Mouse (Mus musculus) fibroblast of lung, adult 2 months (primary cell): Measurements from ENCODE around the gene Syn3.
"Not testable (repeated sequence)": the region's sequence is repeated elsewhere in the genome, so short reads cannot be mapped to it uniquely, and the experiment has no call there.

Source experiments
- DNase-seq: peaks from one replicate; pipeline ENCODE4 v3.0.0-alpha.2; 2011; ENCODE audit warnings: low read depth

Gene Syn3

GRCm38 (mm10) chr10:86468612-86469546 is 29.8 kb downstream of the Syn3 start:
- DNase-seq = no peak

DNA sequence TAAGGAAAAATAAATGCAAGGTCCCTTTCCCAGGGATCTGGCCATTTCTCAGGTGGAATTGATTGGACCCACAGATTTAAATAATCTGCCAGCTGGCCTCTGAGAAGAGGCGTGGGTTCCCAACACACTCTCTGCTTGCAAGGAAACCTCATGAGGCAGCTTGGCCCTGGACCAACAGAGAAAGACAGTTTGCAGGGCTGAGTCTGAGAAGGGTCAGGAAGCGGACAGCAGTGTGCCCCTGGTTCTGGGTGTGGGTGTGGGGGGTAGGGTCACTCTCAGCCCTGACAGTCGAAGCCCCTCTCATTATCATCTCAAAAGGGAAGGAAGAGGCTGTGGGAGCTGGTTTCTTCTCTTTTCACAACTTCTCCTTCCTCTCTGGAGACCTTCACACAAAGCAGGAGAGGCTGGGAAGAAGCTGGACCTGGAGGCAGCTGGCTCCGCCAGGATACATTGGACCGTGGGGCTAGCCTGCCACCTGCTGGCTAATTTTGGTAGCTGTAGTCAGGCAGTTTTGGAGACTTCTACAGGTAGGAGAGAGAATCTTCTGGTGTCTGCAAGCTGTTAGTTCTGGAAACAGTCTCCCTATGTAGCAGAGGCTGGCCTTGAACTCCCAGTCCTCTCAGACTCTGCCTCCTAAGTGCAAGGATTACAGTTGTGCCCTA is 35.0 kb downstream of the Syn3 start:
- DNase-seq = peak; percentile 72

DNA sequence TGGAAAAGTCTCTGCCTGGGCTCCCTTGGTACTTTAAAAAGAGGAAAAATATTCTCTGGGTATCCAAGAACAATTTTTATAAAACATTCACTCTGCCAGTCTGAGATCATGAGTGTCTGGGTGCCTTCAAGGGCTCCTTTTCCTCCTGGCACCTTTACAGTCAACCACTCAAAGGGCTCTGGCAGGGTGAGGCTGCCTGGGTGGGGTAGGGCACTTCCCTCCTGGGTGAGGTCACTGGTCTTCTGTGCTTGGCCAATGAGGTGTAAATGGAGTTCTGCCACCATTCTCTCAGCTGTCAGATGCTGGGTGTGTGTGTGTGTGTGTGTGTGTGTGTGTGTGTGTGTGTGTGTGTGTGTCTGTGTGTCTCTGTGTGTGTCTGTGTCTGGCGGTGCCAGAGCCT is 39.1 kb downstream of the Syn3 start:
- DNase-seq = no peak

- no peak for DNase-seq
Measured at GRCm38 (mm10) chr10:86457665-86458209, 41.0 kb downstream of the Syn3 start.

DNA sequence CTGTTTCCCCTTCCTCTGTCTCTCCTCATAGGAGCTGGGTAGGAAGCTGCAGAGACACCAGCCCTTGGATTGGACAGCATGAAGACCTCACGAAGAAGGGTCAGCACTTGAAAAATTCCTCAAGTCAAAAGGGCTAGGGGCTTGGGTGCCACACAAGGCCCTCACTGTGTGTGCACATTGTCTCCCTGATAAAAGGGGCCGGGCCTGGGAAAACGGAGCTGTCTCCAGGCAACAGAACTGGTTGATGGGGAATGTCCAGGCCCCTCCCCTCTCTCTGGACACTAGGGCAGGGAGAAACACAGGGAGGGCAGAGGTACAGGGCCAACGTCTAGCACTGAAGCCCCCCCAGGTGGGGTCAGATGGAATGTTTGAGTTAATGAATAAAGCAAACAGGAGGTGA is 41.5 kb downstream of the Syn3 start:
- no peak for DNase-seq

- DNase-seq = no peak
Measured at GRCm38 (mm10) chr10:86455296-86456055, 43.2 kb downstream of the Syn3 start.

GRCm38 (mm10) chr10:86452326-86452995 is 46.2 kb downstream of the Syn3 start:
- DNase-seq = no peak

GRCm38 (mm10) chr10:86451294-86451693 is 47.4 kb downstream of the Syn3 start:
- no peak for DNase-seq

- no peak for DNase-seq
Measured at GRCm38 (mm10) chr10:86446649-86447048, 52.0 kb downstream of the Syn3 start.

DNA sequence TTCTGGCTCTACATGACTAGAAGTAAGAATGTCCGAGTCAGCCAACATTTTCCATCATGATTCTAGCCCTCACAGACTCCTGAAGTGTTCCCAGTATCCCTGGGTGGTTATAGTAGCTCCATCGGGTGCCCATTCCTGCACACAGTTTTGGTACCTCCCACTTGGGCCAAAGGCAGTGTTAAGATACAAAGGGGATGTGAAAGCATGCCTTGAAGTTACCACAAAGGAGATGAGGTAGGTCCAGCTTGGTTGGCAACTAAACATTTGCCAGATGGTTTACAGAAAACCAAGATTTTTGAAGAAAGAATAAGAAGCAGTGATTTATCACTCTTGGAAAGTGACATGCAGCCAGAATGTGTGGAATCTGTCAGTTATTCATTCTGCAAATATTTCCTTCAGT is 53.5 kb downstream of the Syn3 start:
- peak; percentile 74 for DNase-seq

DNA sequence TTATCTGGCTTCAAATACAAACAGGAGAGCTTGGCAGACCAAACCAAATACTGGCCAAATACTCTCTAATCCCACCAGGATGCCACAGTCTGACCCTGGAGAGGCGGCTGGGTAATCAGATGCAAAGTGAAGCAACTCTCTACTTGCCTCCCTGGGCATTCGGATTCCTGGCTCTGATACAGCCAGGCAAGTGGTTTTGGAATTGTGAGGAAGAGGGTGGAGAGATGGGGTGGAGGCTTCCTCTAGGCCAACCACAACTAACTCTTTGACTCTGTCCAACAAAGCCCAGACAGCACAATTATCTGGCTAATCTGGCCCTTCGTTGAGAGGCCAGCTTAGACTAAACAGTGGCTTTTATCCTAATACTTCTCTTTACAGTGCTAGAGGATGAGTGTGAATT is 54.0 kb downstream of the Syn3 start:
- DNase-seq = peak; percentile 84

- no peak for DNase-seq
Measured at GRCm38 (mm10) chr10:86441765-86442164, 56.9 kb downstream of the Syn3 start.

DNA sequence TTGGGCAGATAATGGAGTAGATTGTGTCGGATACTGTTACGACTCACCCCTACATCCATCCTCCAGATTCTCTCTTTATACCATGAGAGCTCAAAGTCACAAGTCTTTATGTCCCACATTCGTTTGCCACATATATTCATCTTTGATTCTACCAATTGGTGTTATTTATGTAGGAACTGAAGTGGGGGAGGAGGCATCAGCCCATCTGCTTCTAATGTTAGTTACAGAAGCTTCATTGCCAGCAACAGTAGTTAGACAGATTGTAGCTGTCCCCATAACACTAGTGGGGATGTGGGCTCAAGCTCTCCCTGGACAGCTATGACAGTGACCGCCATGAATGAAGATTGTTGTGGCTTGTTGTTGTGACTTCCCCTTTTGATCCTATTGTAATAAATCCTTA is 59.1 kb downstream of the Syn3 start:
- DNase-seq = no peak

DNA sequence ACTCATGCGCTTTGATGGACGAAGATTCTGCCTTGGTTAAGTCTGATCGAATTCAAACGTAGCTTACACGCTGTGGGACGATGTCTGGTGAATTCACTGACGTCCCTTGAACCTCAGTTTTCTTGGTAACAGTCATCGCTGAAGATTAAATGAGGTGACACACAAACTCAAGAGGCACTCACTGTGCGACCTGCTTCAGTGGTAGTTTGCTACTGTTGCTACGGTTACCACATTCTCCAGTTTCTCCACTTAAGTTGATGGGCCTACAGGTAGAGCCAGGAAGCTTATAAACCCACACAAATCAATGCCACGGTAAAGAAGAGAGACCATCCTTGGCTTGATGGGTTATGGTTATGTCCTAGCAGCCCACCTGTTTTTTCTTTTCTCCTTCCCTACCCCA is 61.4 kb downstream of the Syn3 start:
- DNase-seq = no peak

- DNase-seq = not testable (repeated sequence)
Measured at GRCm38 (mm10) chr10:86435006-86435405, 63.7 kb downstream of the Syn3 start.

GRCm38 (mm10) chr10:86429651-86430050 is 69.0 kb downstream of the Syn3 start:
- no peak for DNase-seq

DNA sequence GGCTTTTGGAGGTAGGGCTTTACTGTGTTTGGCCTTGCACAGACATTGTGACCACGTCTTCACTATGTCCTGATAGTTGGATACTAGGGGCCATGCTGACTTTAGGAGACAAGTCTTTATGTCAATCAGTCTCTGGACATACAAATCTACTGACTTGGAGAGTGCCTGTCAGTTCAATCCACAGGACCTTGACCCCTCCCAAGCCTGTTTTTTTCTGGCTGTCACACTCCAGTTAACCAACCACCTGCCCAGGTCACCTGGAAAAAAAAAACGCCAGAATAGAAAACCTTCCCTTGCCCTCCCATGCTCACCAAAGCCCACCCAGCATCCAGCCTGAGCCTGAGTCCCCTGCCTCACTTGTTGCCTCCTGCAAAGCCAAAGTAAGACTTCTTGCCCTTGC is 70.7 kb downstream of the Syn3 start:
- no peak for DNase-seq

DNA sequence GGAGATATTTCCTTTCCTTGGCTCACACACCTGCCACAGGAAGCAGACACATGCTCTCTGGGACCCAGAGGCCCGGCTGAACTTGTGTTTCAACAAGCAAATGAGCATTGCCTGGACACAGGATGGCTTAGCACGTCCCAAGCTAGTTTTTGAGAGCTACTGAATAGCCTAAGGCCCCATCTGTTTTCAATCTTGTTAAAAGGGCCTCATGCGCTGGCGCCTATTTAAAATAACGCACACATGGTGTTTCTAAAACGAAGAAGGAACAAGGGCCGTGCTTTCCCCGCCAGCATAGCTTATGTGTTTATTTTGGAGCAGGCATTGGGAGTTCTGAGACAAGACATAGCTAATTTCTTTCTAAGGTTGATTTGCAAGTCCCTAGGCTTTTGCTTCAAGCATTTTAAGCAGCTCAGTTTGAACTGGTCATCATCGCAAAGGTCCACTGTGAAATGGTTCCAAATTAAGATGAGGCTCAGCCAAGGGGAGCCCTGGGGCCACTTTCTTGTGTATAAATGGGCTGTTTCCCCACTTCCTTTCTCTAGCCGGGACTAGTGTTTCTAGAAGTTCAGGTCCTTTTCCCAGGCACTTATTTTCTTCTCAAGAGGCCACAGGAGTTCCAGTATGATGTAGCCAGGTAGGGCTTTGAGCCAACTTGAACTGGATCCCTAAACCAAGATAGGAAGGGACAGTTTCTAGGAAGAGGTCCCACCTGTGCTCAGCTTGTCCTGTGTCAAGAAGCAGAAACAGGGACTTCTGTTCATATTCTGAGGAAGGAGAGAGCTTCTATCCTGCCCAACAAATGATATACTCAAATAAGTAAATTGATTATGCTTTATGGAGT is 72.8 kb downstream of the Syn3 start:
- DNase-seq = peak; percentile 85

GRCm38 (mm10) chr10:86421731-86422370 is 76.8 kb downstream of the Syn3 start:
- no peak for DNase-seq

GRCm38 (mm10) chr10:86418931-86419330 is 79.8 kb downstream of the Syn3 start:
- no peak for DNase-seq
